Mouse (Mus musculus) spleen, adult 2 months (tissue): ENCODE data around the gene Ccdc59.

ENCODE experiments used
- CTCF ChIP-seq: fragments of 200-500 bp; IDR thresholded peaks from 2 replicates; pipeline ENCODE4 v1.5.1; 2011; ENCODE audit warnings: mild to moderate bottlenecking, inconsistent platforms; ENCODE audit not compliant: insufficient read depth, insufficient read length, insufficient replicate concordance; ENCODE audit errors: extremely low read depth
- POLR2A ChIP-seq: fragments of 200-500 bp; IDR thresholded peaks from 2 replicates; pipeline ENCODE4 v1.6.1; 2011; ENCODE audit warnings: low read depth, low read length, inconsistent platforms

DNA sequence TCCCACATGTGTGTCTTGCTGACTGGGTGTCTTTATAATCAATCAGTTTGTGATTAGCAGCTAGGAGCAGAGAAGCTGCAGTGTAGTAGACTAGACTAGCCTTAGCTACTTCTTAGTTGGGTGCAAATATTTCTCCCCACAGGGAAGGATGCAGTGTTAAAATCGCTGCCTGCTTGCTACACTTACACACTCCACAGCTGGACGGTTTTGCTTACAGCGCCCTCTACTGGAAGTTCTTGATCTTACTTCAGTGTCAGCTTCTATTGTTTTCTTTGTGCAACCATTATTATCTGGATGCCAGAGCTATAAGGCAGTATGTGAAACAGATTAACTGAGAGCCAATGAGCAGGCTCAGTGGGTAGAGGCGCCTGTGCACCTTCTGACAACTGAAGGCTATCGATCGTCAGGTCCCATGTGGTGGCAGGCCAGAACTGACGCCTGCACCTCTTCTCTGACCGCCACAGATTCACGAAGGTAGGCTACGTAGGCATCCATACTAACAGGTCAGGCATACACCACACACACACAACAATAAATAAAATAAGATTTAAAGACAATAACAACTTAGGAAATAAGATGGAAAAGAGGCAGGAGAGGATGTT, 6.1 kb upstream of the Ccdc59 start:
- TF ChIP-seq POLR2A (no peak), CTCF (no peak)
